Mouse (Mus musculus): Measurements from ENCODE around the gene Tet3.

The Tet3 gene

DNA sequence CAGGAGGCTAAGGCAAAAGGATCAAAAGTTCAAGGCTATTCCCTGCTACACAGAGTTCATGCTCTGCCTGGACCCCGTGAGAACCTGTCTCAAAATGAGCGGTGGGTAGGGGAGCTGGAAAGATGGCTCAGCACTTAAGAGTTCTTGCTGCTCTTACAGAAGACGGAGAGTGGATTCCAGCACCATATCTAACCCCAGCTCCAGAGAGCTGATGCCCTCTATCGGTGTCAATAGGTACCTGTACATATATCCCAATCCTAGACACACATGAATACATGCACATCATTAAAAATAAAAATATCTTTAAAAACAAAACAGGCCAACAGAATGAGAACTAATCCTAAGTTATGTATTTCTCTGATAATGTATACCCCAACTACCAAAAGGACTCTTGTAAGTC is 19.3 kb upstream of the Tet3 start:
- DNase-seq (ENCODE audit: low spot score), result no peak

DNA sequence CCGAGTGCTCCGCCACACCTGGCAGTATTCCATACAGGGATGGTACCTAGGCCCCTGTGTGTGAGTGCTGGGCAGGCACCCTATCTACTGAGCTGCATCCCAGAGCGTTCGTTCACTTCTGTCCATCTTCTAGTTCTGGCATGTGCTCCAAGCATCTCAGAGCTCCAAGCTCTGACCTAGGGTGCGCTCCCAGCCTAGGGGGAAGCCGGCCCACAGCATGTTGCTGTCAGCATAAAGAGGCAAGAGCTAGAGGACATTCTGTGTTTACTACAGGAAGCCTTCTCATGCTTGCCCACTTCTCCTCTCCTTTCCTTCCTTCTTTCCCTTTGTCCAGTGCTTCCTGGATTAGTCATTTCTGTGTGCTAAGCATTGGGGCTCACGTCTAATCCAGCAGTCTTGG is 16.5 kb upstream of the Tet3 start:
- no peak for DNase-seq (ENCODE audit: low spot score)

DNA sequence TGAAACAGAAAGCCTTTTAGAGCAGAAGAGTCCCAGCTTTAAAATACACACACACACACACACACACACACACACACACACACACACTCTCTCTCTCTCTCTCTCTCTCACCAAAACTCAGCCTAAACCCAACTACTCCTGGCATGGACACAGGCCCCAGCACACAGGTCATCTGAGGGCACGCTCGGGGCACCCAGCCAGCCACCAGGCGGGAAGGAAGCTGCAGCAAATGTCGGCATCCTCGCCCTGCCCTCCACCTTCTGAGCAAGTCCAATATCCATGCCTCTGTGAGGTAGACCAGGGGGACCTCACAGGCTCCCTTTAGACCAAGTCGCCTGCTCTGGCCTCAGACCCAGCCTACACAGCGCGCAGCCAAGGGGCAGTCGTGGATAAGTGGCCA is 14.4 kb upstream of the Tet3 start:
- DNase-seq (ENCODE audit: low spot score), result no peak

DNA sequence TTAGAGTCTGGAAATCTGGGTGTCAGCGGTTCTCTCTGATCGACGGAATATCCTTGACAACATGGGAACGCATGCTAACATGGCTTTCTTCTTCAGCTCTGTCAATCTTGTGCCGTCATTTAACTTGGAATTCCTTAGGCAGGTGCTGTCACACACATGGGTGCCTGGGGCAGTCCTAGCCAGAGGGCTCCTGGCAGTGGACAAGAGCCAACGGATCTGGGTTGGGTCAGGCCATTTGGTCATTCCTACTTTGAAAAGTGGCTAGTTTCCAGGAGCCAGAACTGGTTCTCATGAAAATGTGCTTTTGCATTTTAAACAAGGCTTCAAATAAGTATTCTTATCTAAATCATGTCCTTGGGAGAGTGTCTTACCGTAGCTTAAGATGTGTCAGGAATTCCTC is 12.9 kb upstream of the Tet3 start:
- DNase-seq (ENCODE audit: low spot score), result no peak

DNA sequence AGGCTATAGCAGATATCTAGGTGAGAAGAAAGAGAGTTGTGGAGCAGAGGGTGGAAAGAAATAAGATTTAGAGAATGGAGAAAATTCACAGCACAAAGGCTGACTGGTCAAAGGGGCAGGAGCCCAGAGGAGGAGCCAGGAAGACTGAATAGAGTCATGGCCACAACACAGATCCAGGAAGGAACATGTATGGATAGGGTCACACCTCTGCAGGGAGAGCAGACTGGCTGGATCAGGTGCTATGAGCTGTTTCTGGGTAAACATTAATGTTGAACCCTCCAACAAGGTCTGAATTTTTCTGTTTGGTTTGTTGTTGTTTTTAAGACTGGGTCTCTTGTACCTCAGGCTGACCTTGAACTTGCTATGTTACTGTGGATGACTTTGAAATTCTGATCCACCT is 5.1 kb upstream of the Tet3 start:
- DNase-seq (ENCODE audit: low spot score), result no peak

DNA sequence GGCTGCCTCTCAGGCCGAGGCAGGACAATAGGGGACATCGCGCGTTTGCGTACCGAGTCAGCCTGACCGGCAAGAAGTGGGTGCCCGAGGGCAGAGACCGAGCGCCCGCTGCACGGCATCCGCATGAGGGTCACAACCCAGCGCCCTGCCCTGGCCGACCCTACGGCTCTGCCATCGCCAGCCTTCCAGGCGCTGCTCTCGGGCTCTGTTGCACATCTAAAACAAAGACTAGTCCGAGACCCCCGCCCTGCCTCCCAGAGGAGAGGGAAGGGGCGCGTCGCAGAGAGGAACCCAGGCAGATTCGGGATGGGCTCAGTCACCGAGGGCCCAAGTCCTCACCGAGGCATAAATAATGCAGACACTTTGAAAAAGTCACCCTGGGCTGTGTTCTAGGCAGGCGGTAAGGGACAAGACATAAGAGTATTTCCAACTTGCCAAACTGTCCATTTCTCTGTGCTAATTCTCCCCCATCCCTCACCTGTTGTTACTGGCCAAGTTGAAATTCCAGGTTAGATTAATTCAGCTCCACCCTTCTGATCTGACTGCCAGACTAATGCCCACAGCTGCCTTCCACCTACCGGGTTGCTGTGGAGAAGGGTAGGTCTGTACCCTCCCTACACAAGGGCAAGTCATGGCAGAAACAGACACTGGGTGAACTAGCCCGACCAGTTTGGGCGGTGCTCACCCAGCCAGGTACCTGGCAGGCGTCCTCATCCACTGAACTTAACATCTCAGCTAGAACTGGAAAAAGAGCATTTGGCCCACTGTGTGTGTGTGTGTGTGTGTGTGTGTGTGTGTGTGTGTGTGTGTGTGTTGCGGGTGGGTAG is 1.7 kb downstream of the Tet3 start:
- DNase-seq (ENCODE audit: low spot score), result no peak

DNA sequence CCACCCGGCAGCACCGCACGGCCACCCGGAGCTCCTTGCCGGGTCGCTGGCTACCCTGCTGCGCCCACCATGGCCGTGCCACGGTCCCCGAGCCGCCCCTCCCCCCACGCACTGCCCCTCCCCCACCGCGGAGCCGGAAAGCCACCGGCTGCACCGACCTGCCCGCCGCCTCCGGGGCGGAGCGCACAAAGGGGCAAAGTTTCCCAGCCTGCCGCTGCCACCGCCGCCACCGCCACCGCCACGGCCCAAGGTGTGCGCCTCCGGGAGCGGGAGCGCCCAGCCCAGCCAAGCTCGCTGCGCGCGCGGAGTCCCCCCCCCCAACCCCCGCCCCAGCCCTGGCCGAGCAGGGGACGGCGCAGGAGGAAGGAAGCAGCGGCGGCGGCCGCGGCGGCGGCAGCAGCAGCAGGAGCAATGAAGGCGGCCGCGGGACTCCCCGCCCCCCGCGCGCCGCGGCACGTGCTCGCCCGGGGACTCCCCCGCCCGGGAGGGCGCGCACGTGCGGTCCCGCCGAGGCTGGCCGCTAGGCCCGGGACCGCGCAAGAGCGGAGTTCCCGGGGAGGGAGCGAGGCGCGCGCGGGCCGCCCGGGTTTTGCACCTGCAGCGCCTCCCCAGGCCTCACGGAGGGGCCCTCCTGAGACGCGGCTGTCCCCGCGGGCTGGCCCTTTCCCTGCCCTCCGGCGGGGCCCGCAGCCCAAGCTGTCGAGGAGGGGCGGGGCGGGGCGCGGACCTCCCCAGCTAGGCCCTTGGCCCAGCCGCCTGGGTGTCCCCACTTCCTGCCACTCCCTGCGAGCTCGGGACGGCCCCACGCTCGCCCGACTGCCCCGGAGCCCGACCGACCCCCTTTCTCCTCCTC is 2.5 kb downstream of the Tet3 start:
- DNase-seq (ENCODE audit: low spot score), result peak; percentile 77

DNA sequence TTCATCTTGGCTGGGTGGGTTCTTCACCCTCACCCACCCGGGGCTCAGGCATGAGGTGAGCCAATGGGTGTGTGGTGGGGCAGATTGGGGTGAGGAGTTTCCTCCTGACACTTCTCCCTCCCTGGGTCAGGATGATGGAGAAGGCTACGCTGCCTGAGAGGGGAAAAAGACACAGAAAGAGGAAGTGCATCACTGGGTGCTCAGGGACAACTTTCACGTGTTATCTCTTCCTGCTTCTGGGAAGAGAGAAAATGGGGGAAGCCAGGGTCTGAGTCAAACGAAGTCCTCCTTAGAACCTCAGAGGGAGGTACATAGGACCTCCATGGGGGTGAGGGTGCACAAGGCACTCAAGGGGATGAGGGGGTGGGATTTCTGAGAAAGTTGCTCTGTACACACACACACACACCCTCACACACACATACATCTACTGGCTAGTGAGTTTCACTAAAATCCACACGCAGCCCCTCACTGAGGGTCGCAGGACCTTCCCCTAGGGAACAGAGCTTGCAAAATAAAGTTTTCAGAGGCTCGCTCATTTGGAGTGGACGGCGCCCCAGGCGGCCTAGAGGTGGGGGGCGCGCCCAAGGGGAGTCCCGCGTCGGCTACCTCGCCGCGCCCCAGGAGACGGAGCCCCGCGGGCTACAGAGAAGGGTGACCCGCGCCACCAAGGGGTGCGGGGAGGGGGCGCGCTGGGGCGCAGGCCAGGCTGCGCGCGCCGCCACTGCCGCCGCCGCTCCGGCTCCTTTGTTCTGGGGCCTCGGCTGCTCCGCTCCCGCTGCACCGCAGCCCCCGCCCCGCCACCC is 3.4 kb downstream of the Tet3 start:
- peak; percentile 56 for DNase-seq (ENCODE audit: low spot score)

DNA sequence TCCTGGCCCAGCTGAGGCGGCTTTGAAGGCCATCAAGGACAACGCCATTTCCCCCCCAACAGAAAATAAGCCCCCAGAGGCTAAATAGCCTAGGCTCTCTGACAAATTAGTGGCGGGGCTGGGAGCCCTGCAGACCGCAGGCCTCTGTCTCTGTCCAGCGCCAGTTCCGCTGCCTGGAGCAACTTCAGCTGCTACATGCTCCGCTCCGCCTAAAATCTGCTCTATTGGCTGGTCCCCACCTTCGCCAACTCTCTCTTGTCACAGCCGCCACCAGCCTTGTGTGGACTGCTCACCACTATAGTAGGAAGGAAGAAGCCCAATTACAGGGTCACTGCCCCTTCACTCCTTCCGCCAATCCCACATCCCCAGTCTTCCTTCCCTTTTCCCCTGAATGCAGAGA is 5.2 kb downstream of the Tet3 start:
- peak; percentile 23 for DNase-seq (ENCODE audit: low spot score)

DNA sequence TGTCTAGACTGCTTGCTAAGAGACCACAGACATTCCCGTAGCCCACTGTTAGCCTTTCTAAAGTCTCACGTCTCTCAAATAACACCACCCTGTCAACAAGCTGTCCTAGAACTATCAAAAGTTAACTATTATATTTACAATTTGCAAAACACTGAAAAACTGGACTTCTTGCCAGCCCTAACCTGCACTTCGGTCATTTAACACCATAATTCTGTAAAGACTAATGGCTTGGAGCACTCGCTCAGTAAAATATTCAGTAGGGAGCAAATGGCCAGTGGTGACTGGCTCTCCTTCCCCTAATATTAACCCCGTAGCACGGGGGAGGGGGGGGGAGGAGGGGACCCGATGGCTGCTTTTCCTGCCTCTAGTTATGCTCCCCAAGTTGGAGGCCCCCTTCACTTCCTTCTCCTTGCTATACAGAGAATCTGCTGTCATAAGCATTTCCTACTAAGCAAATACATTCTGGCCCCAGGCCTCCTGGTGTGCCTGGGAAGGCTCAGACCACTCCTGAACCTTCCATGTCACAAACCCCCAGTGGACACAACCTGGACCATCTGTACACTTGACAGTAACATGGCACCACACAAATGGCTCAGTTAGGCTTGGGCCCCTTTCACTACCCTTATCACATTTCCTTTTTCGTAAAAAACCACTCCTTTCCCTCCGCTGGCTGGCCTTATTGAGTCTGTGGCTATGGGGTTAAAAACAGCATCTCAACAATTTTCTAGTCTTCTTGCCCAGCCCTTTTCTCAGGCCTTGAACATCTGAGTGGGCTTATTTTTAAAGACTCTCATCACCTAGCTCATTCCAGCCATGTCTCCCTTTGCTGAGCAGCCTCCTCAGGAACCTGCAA is 8.2 kb downstream of the Tet3 start:
- no peak for DNase-seq (ENCODE audit: low spot score)

DNA sequence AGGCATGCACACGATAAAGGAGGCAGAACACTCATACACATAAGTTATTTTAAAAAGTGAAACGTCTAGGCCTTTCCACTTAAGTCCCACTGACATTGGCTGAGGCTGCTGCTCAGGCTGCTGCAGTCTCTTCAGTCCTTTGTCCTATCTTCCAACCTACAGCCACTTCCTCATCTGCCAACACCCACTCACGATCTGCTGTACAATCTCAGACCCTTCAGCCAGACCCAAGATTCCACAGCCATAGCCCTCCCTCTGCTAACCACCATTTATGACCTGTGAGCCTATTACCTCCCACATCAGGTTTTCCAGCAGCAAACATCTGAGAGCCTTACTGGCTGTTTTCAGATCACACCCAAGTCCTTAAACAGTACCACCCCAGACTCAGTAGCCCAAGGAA is 9.4 kb downstream of the Tet3 start:
- DNase-seq (ENCODE audit: low spot score), result no peak

DNA sequence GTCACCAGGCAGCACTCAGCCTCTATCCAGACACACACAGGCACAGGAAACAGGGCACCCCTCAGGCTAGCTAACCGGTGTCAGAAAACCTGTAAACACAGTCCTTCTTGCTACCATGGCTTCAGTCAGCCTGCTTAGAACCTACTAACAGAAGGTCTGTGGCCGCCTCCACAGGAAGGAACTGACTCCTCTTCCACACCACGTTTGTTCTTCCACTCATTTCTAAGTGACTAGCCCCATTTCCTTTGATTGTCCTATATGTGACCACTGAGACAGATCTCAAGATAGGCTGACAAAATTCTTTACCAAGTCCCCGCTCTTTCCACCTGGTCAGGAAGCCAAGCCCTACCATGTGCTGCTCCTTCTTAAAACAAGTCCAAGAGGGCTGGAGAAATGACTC is 10.0 kb downstream of the Tet3 start:
- DNase-seq (ENCODE audit: low spot score), result no peak

DNA sequence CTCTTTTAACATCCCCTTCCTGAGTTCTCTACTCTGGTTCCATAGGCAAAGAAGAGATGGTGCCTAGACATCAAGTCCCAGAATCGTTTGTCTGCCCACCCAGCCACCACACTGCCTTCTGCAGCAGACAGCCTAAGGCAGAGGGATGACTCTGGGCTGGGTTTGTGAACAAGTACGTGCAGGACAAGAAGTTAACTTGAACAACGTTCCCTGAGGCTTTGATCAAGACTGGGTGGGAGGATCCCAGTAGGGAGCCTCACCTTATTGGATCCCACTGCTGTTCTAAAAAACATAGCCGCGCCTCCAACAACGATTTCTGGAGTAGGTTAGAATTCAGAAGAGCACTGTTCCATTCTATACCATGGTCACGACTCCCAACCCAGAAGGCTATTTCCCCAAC is 11.9 kb downstream of the Tet3 start:
- no peak for DNase-seq (ENCODE audit: low spot score)

DNA sequence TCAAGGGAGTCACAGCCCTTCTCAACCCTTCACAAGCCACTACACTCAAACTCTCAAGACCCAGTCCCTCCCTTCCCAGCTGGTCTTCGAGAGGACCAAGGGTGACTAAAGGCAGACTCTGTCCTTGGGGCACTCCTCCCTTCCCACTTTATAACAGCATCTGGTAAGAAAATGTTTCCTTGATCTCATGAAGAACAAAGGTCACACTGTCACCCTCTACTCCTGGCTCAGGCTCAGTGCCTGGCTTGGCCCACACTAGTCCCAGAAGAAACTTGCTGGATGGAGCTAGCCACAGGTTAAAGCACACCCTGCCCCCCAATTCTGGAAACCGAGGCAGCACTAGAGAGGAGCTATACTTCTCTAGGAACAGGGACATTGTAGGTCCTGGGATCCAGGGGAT is 13.1 kb downstream of the Tet3 start:
- DNase-seq (ENCODE audit: low spot score), result no peak

DNA sequence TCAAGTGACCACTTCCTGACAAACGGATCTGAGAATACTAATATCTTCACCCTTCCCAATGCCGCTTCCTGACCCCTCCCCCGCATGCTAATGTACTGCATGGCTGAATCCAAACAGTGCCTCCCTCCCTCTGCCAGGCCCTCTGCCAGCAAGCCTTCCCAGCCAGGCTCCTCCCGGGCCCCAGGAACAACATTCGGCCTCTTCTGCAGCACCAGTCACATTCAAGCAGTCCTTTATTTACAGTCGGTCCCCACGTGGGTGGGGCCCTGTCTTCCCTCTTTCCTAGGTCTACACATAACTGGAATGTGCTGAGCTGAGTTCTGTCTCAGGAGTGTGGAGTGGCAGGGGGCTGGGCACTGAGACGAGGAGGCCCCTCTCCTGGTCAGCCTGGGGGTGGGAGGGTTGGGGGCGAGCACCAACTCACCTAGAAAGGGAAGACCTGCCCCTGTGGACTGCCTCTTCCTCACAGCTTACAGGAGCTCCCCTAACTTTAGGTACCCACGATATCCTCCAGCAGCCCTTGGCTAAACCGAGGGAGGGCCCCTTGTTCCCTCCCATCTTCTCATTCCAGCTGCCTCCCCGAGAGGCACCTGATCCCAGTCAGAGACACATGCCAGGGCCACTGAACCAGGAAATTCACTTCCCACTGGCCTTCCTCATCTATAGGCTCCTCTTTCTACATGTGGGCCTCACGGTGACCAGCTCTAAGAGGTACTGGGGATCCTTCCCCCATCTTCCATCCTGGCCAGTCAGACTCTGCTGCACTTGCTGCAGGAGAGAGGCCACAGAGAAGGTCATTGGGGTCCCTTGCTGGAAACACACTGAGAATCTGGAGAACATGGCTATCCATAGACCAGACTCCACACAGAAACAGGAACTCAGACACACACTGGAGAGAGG is 15.2 kb downstream of the Tet3 start:
- peak; percentile 64 for DNase-seq (ENCODE audit: low spot score)

DNA sequence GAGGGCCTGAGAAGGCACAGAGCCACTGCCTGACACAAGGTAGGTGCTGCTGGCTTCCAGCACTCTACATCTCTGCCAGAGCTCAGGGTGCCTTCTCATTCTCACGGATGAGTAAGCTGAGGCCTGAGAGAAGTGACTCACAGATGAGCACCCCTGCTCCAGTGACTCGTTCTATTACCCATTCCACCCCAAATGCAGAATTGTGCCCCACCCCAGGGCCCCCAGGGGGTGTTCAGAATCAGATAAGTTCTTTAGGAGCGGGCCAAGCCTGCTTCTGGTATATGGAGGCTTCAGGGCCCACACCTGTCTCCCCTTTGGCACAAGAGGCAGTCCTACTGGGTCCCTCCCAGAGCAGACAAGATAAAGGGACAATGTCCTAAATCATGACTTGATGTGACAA is 16.2 kb downstream of the Tet3 start:
- DNase-seq (ENCODE audit: low spot score), result no peak

DNA sequence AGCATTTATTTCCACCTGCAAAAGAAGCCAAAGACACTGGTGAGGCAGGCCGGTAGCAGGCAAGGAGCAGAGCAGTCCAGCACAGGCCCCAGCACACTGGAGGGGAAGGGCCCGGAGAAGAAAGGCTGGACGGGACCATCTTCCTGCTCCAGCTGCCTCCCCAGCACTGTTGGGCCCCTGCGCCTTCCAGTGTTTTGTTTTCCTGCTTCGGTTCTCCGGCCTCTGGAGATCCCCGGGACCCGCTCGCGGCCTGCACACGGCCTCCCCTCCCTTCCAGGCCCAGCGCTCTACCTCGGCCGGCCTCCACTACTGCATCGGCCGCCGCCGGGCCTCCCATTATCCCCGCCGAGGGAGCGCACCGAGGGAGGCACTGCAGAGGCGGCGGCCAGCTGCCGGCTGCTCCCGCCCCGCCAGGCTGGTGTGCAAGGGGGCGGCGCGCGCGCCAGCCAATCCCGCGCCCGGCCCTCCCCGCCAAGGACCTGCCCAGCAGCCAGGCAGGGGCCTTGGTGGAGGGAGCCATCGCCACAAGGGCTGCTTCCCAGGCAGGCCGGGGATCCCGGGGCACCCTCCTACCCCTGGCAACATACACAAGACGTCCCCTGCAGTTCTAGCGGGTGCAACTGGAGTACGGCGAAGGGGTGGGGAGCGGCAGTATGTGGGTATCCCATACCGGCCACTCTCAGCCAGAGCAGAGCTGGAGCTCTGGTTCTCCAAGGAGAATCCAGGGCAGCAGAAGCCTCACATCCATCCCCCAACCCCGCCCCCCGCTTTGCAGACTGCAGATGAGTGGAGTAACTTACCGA is 17.4 kb downstream of the Tet3 start:
- peak; percentile 86 for DNase-seq (ENCODE audit: low spot score)

DNA sequence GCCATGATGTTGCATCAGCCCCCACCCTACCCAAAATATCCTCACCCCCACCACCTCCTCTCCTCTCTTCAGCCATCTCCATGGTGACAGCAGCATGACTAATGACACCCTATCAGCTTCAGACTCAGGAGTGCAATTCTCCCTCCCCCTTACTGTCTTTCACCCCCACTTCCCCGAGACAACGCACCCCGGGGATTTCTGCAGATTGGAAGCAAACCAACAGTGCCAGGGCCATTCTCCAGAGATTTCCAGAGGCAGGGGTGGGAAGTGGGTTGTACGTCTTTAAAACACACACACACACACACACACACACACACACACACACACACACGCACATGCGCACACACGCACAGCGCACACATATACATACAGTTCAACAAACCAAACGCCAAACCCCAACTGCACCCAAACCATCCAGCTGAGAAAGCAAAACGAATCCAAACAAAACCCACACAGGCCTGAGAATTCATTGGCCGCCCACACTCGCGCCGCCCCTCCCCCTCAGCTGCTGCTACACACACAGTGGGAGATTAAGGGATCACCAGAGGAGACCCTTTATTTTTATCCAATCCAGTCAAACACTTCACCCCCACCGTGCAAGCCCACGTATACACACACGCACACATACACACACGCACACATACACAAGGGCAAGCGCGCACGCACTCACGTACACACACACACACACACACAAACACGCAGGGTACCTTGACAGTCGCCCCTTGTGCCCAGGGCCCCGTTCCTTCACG is 18.2 kb downstream of the Tet3 start:
- DNase-seq (ENCODE audit: low spot score), result peak; percentile 75

DNA sequence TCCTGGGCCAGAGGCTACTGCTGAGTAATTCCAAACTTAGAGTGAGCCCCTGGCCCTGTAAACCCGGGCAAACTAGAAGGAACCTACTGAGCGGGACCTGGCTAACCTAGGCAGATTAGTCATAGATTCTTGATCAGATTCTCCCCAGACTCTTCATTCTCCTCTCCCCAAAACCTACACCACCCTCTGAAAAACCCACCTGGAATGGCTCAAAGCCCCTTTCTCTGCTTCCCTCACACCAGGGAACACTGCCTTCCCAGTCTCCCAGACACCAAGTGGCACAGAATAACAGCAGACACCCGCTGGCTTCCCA is 18.7 kb downstream of the Tet3 start:
- no peak for DNase-seq (ENCODE audit: low spot score)

All from retina, embryonic 14.5 days (tissue).